Mouse (Mus musculus) cerebellum, adult 11 months (tissue): ENCODE data around the gene Olfr1025-ps1.

Source experiments
- DNase-seq: peaks from one replicate; pipeline ENCODE4 v3.0.0; 2022

Olfr1025-ps1 gene

GRCm38 (mm10) chr2:85914893-85915292 lies at the start of gene Olfr1025-ps1:
Gene Olfr1025-ps1 (plus strand): TSS chr2:85915193.
- no peak for DNase-seq

- no peak for DNase-seq
Observed at GRCm38 (mm10) chr2:85868294-85868693, 46.7 kb upstream of the Olfr1025-ps1 start, which contains the start of gene Olfr1022. Gene Olfr1022 (plus strand): TSS chr2:85868594.

GRCm38 (mm10) chr2:85885340-85885739 lies 29.7 kb upstream of the Olfr1025-ps1 start, which contains the start of gene Olfr1023:
Gene Olfr1023 (plus strand): TSS chr2:85885640.
- DNase-seq, result no peak

GRCm38 (mm10) chr2:85904952-85905351 lies 10.0 kb upstream of the Olfr1025-ps1 start, which contains the start of gene Olfr1024:
Gene Olfr1024 (minus strand): TSS chr2:85905052.
- no peak for DNase-seq

GRCm38 (mm10) chr2:85913197-85913596 lies 1.8 kb upstream of the Olfr1025-ps1 start:
- no peak for DNase-seq

- DNase-seq, result no peak
Observed at GRCm38 (mm10) chr2:85921258-85921657, 6.3 kb downstream of the Olfr1025-ps1 start, which contains the start of gene Olfr1026. Gene Olfr1026 (plus strand): TSS chr2:85921558.

GRCm38 (mm10) chr2:85950137-85950536 lies 35.1 kb downstream of the Olfr1025-ps1 start, which contains the start of gene Olfr1028:
Gene Olfr1028 (plus strand): TSS chr2:85950437.
- no peak for DNase-seq
